Mouse (Mus musculus): ENCODE results near the gene Gm9639. TPM values are rescaled to one million over a fixed set of nuclear protein-coding genes. Genes with fewer than 3 reads are reported as not detected.
"Not testable (repeated sequence)": the region's sequence is repeated elsewhere in the genome, so short reads cannot be mapped to it uniquely, and the experiment has no call there.

Gm9639 gene
- total RNA-seq (2021): not detected
- long read RNA-seq, experiment 1: 0 reads
- long read RNA-seq, experiment 2: 0 reads

DNA sequence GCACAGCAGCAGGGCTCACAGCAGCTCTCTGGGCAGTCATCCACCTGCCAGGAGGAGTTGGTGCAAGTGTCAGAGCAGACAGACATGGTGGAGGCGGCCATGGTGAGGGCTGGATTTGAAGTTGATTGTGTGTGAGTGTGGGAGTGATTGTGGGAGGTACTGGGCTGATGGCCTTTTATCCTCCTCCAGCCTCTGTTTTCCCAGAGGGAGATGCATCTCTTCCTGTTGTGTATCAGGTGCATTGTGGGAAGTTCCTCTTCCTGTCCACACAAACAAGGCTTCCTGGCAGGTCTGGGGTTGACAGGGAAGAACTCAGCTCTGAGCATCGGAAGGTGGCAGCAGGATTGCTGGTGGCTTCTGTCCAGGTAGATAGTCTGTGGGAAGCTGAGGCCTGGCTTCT, at the start of gene Gm9639:
Gene Gm9639 (minus strand): TSS at position 101 of the 400 bp plus-strand sequence.
- DNase-seq (ENCODE audit: low spot score in 2 of 2): no peak

DNA sequence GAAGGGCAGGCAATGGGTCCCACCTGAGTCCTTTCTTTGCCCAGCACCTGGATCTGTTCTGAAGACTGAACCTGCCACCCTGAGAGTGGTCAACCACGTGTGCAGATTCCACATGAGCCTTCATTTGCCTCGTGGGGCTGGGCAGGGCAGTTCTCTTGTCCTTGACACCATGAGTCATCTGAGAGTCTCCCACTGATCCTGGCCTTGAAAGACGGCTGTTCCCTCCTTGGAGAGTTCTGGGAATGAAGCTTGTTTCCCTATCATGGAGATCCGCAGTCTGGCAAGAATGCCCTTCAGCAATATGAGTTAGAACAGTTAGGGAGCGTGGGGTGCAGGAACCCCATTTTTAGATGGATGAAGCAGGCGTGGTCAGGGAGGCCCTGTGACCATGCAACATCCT, 44.1 kb upstream of the Gm9639 start:
- no peak for DNase-seq (ENCODE audit: low spot score in 2 of 2)

DNA sequence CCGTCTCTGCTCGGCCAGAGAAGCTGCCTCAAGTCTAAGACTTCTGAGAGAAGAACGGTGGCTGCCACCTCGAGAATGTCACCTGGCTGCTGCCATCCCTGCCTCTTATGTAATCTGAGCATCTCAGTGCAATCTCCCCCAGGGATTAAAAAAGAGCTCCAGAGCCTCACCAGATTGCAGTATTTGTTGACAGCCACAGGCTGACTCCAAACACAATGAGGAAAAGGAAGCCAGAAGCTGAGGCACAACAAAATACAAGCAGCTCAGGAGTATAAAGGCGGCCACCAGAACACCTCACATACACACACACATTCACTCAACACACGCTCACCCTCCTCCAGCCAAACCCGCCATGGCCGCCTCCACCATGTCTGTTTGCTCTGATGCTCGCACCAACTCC, 40.8 kb upstream of the Gm9639 start, which contains the start of gene Krtap10-10:
Gene Krtap10-10 (plus strand): TSS at position 301 of the 400 bp plus-strand sequence.
- DNase-seq (ENCODE audit: low spot score in 2 of 2): peak; percentile 14 to 43

DNA sequence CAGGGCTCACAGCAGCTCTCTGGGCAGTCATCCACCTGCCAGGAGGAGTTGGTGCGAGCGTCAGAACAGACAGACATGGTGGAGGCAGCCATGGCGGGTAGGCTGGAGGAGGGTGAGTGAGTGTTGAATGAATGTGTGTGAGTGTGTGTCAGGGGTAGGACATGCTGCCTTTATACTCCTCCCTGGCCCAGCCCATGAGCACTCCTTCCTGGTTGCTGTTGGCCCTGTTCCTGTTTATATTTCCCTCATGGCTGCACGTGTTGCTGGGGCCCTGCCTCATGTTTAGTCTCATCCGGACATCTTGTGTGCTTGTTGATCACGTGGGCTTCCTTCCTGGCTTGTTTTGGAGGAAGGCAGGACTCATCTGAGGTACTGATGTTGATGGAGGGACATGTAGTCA, 32.1 kb upstream of the Gm9639 start, which contains the start of gene Krtap10-4:
Gene Krtap10-4 (minus strand): TSS at position 145 of the 400 bp plus-strand sequence.
- no peak for DNase-seq (ENCODE audit: low spot score in 2 of 2)

DNA sequence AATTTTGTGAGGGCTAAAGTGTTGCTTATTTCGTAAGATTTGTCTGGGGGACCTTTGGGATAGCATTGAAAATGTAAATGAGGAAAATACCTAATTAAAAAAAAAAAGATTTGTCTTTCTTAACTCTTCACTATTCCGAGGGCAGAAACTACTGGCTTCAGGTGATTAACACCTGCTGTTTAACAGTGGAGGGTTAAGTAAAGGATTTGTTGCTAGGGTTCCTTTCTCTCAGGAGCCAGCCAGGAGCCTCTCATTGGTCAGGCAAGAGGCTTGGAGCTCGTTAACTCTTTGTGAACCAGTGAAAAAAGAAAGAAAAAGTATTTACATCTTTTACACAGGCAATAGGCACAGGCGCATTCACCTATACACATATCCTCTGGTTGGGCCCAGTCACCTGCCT, 24.3 kb upstream of the Gm9639 start:
- DNase-seq (ENCODE audit: low spot score in 2 of 2): no peak

DNA sequence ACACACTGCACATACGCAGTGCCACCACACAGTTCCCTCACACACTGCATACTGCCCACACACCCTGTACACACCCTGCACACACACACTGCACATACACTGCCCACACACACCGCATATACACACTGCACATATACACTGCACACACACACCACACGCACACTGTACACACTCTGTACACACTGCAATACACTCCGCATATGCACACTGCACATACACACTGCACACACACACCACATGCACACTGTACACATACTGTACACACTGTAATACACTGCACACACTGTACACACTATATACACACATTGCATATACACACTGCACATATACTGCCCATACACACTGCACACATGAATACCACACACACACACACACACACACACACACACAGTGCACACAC, 23.6 kb upstream of the Gm9639 start:
- DNase-seq (ENCODE audit: low spot score in 2 of 2): no peak

DNA sequence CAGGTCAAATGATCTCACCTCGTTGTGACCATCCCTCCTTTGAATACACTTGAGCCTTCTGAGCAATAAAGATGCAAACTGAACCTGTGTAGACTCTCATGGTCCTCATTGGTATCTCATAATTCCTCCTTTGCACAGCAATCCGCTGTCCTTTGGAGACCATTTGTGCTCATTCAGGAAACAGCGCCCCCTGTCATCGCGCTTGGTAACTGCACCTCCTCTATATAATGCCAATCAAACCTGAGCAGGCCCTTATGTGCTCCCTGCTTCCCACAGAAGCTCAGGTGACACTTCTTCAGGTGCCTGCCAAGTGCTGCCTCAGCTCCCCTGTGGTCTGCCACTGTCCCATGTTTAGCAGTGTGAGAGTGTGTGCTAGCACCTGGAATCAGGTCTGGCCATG, 20.6 kb upstream of the Gm9639 start:
- no peak for DNase-seq (ENCODE audit: low spot score in 2 of 2)

DNA sequence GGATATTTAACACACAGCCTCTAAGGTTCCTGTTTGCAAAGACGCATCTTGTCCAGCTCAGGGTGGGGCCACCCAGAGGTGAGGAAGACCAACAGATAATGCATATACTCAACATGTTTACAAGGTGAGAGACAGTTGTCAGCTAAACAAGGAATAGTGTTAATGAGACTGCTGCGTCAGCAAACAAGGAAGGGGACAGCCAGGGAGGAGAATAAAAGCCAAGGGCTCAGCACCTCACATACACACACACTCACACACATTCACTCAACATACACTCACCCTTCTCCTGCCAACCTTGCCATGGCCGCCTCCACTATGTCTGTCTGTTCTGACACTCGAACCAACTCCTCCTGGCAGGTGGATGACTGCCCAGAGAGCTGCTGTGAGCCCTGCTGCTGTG, 19.5 kb upstream of the Gm9639 start, which contains the start of gene Gm2696:
Gene Gm2696 (plus strand): TSS at position 301 of the 400 bp plus-strand sequence.
- DNase-seq (ENCODE audit: low spot score in 2 of 2): no peak

DNA sequence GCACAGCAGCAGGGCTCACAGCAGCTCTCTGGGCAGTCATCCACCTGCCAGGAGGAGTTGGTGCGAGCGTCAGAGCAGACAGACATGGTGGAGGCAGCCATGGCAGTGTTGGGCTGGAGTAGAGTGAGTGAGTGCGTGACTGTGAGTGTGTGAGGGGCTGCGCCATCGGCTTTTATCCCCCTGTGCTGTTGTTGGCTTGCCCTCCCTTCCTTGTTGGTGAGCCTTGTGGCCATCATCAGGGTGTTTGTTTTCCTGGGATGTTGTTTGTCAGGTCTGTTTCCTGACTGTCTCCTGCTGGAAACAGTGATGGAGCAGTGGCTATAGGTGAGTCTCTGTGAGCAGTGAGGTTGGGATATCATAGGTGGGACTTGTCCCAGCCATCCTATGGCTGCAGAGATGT, 16.9 kb upstream of the Gm9639 start, which contains the start of gene Gm9507:
Gene Gm9507 (minus strand): TSS at position 101 of the 400 bp plus-strand sequence.
- no peak for DNase-seq (ENCODE audit: low spot score in 2 of 2)

DNA sequence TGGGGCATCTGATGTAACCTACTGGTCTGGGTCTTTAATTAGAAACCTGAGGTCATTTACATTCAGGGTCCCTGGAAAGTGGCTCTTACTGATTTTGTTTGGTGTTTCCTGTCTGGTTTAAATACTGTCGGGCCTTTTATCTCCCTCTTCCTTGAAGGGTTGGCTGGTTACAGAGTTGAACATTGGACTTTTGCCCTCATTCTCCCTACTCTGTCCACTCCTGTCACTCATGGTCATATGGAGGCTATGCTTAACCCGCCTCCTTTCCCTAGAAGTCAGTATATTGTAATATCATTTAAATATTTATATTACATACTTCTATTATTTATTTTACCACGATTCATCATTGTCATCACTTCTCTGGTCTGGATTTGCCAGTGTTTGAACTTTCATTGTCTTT, 9.2 kb upstream of the Gm9639 start:
- no peak for DNase-seq (ENCODE audit: low spot score in 2 of 2)

DNA sequence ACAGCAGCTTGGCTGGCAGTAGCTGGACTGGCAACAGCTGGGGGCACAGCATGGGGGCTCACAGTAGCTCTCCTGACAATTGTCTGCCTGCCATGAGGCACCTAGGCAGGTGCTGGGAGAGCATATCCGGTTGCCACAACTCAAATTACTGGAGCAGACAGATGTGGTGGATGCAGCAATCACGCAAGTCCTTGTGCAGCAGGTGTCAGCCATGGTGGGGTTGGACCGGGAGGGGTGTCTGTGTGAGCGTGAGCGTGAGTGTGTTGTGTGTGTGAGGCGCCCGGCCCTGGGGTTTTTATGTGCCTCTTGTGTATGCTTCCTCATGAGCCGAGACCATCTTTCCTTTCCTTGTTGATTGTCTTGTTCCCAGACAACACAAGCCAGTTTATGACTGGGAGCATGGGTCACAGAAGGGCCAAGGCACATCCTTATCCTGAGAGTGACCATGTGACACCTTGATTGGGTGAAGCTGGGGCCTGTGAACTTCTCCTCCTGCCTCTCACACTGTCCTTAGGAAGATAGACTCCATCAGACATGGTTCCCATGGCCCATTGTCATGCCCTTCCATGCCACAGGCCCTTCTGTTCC, 4.1 kb upstream of the Gm9639 start, which contains the start of gene Gm19668:
Gene Gm19668 (minus strand): TSS at position 213 of the 588 bp plus-strand sequence.
- DNase-seq (ENCODE audit: low spot score in 2 of 2): no peak

DNA sequence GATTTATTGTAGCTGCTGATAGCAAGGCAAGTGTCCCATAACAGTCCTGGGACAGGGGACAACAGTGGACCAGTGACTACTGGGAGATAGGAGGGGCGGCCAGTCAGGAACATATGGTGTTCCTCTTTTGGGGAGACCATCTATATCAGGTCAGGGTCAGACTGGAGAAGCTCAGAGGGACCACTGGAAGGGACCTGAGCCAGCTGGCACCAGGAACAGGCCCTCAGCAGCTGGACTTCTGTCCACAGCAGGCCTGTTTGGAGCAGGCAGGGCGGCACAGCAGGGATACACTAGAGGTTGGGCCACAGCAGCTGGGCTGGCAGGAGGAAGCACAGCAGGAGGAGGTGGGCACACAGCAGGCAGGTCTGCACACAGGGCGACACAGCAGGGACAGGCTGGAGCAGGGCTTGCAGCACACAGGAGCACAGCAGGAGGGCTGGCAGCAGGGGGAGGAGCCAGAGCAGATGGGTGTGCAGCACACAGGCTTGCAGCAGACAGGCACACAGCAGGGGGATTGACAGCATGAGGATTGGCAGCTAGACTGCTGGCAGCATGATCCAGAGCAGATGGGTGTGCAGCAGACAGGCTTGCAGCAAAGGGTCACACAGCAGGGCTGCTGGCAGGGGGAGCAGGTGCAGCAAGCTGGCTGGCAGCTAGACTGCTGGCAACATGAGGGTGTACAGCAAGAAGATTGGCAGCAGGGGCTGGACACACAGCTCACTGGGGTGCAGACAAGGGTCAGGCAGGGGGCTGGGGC, 3.5 kb upstream of the Gm9639 start:
- not testable (repeated sequence) for DNase-seq (ENCODE audit: low spot score in 2 of 2)

DNA sequence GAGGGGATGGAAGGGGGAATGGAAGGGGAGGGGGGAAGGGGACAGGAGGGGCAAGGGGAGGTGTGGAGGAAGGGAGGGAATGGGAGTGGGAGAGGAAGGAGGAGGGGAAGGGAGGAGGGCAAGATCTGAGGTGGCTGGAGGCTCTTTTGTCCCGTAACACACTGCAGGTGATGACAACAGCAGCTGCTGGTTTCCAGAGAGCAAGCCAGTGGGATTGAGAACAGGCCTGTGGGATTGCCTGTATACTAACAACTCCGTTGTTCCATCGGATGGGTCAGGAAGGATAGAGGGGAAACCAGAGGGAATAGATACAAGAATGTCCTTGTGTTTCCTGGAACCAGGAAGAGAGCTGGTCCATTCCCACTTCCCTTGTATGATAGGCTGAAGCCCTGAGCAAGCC, 2.8 kb upstream of the Gm9639 start:
- DNase-seq (ENCODE audit: low spot score in 2 of 2): no peak

DNA sequence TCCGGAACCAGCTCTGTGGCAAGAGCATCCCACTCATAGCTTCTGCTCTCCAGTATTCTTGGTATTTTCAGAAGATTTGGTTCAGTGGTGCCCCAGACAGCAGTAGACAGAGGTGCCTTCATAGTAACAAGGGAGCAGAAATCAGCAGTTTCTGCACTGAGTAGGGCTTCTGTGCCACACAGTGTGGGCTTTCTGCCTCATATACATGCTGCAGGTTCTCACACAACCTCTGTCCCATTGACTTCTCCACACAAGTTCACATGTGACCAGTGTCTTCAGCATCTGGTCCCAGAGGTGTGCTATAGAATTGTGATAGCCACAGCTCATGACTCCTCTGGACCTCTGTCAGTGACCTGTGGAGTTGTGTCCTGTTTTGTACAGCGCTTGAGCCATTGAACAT, 6.3 kb downstream of the Gm9639 start:
- DNase-seq (ENCODE audit: low spot score in 2 of 2): no peak

DNA sequence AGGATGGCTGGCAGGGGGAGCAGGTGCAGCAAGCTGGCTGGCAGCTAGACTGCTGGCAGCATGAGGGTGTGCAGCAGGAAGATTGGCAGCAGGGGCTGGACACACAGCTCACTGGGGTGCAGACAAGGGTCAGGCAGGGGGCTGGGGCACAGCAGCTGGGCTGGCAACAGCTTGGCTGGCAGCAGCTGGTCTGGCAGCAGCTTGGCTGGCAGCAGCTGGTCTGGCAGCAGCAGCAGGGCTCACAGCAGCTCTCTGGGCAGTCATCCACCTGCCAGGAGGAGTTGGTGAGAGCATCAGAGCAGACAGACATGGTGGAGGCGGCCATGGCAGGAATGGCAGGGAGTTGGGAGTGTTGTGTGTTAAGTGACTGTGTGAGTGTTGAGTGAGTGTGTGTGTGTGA, 7.0 kb downstream of the Gm9639 start, which contains the start of gene Gm7137:
Gene Gm7137 (minus strand): TSS at position 325 of the 400 bp plus-strand sequence.
- not testable (repeated sequence) for DNase-seq (ENCODE audit: low spot score in 2 of 2)

DNA sequence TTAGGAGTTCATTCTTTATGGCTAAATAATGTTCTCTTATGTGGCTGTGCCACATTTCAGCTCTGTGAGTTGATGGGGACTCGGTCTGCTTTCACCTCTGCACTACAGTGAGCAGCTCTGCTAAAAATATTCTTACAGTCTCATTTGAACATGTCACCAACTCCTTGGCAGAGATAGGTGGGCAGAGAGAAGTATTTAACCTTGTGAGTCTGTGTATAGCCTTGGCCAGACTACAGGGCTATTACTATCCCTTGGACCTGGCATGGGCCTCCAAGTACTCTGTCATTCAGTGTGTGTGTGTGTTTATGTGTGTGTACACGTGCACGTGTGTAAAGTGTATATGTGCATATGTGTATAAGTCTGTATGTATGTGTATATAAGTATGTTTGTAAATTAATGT, 11.5 kb downstream of the Gm9639 start:
- not testable (repeated sequence) for DNase-seq (ENCODE audit: low spot score in 2 of 2)

DNA sequence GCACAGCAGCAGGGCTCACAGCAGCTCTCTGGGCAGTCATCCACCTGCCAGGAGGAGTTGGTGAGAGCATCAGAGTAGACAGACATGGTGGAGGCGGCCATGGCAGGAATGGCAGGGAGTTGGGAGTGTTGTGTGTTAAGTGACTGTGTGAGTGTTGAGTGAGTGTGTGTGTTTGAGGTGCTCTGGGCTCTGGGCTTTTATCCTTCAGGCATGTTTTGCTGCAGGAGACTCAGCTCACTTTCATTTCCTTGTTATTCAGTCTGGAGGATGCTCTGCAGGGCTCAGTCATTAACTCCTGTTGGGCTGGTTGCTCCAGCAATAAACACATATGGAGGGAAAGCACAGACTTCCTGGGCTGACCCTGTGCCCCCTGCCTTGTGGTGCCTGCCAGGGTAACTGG, 12.4 kb downstream of the Gm9639 start, which contains the start of gene Gm3250:
Gene Gm3250 (minus strand): TSS at position 101 of the 400 bp plus-strand sequence.
- DNase-seq (ENCODE audit: low spot score in 2 of 2): not testable (repeated sequence)

DNA sequence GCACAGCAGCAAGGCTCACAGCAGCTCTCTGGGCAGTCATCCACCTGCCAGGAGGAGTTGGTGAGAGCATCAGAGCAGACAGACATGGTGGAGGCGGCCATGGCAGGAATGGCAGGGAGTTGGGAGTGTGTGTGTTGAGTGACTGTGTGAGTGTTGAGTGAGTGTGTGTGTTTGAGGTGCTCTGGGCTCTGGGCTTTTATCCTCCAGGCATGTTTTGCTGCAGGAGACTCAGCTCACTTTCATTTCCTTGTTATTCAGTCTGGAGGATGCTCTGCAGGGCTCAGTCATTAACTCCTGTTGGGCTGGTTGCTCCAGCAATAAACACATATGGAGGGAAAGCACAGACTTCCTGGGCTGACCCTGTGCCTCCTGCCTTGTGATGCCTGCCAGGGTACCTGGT, 18.0 kb downstream of the Gm9639 start, which contains the start of gene Gm7138:
Gene Gm7138 (minus strand): TSS at position 101 of the 400 bp plus-strand sequence.
- not testable (repeated sequence) for DNase-seq (ENCODE audit: low spot score in 2 of 2)

DNA sequence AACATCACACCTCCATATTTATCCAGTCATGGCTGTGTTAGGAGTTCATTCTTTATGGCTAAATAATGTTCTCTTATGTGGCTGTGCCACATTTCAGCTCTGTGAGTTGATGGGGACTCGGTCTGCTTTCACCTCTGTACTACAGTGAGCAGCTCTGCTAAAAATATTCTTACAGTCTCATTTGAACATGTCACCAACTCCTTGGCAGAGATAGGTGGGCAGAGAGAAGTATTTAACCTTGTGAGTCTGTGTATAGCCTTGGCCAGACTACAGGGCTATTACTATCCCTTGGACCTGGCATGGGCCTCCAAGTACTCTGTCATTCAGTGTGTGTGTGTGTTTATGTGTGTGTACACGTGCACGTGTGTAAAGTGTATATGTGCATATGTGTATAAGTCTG, 22.7 kb downstream of the Gm9639 start:
- not testable (repeated sequence) for DNase-seq (ENCODE audit: low spot score in 2 of 2)

DNA sequence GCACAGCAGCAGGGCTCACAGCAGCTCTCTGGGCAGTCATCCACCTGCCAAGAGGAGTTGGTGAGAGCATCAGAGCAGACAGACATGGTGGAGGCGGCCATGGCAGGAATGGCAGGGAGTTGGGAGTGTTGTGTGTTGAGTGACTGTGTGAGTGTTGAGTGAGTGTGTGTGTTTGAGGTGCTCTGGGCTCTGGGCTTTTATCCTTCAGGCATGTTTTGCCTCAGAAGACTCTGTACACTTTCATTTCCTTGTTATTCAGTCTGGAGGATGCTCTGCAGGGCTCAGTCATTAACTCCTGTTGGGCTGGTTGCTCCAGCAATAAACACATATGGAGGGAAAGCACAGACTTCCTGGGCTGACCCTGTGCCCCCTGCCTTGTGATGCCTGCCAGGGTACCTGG, 23.7 kb downstream of the Gm9639 start, which contains the start of gene Gm3238:
Gene Gm3238 (minus strand): TSS at position 101 of the 400 bp plus-strand sequence.
- DNase-seq (ENCODE audit: low spot score in 2 of 2): not testable (repeated sequence)

DNA sequence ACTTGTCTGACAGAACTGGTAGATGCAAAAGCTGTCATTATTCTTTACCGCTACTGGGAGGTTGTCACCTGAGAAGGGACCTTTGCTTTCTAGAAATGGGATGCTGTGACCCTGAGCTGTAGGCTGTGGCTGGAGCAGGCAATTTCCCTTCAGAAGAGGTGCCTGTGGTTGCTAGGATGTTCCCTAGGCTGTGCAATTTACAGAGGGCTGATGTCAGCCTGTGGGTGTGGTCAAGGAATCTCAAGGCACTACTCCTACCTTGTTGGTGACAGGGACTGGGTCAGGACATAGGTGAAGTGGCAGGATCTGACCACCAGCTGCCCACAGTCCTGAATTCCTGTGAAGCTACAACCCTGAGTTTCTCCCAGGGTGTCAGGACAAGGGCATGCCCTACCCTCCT, 25.1 kb downstream of the Gm9639 start:
- no peak for DNase-seq (ENCODE audit: low spot score in 2 of 2)

DNA sequence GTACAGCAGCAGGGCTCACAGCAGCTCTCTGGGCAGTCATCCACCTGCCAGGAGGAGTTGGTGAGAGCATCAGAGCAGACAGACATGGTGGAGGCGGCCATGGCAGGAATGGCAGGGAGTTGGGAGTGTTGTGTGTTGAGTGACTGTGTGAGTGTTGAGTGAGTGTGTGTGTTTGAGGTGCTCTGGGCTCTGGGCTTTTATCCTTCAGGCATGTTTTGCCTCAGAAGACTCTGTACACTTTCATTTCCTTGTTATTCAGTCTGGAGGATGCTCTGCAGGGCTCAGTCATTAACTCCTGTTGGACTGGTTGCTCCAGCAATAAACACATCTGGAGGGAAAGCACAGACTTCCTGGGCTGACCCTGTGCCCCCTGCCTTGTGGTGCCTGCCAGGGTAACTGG, 35.3 kb downstream of the Gm9639 start, which contains the start of gene Gm3233:
Gene Gm3233 (minus strand): TSS at position 101 of the 400 bp plus-strand sequence.
- DNase-seq (ENCODE audit: low spot score in 2 of 2): not testable (repeated sequence)
